Mouse (Mus musculus): ENCODE data around the gene Fam71e1. TPM values are rescaled to one million over a fixed set of nuclear protein-coding genes. Genes with fewer than 3 reads are reported as not detected.
A peak's percentile ranks its signal among the peaks of the same experiment; 100 is the strongest.

The Fam71e1 gene
- polyA plus RNA-seq, 1 experiment, result 0.16 TPM

DNA sequence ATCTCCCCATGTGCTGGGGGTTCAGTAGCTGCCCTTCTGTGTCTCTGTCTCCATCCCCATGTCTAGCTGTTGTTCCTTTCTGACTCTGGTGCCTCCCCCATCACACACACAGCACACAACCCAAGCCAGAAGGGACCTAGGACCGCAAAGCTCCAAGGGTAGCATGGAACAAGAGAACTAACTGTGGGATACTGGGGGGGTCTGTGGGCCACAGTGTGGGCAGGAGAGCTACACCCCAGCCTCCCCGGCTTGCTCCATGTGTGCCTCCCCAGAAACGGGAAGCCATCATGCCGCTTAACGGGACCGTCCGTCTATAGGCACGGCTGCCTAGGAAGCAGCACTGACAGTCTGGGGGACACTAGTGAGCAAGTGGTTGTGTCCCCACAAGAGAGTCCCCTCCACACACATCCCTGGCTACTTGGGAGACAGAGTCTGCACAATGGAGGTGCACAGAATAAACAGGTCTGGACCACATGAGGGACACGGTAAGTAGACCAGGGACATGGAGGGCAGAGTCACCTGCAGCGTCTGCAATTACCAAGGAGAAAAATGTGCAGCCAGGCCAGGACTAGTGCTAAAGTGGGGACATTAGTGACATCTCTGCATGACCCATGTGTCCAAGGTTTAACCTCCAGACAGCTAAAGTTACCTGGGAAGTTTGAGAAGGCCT is 32.7 kb upstream of the Fam71e1 start:
- Histone ChIP-seq H3K27me3 (ENCODE audit: control insufficient read depth) (peaks cover 61% of the 10 kb centered on the region), H3K9me3 (ENCODE audit: control insufficient read depth, low read length) (peaks cover 20% of the 10 kb centered on the region), H3K36me3 (ENCODE audit: control insufficient read depth) (peaks cover 19% of the 10 kb centered on the region), H3K4me3 (replicated peaks) (no peak overlapping the region), H3K4me1 (ENCODE audit: control insufficient read depth) (peaks cover 64% of the 10 kb centered on the region)
- no peak for TF ChIP-seq TAL1 (IDR thresholded peaks at IDR 0.05; ENCODE audit: low read length)
- TF ChIP-seq GATA1 (IDR thresholded peaks at IDR 0.05; ENCODE audit: low read length), result no peak

DNA sequence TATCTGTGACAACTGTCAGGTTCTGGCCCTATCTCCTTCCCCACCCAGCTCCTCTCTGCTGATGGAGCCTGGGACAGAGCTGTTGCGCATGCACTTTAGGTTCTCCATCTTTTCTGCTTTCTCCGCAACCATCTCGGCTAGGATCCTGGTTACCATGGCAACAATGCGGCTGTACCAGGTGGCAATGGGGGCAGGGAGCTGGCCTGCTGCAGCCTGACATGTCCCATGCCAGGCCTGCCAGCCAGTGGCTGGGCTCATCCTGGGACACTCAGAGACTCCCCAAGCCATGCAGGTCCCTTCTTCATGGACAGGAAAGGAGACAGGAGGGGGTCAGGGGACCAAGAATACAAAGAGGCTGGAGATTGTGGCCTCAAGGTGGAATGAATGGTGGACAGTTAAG is 31.9 kb upstream of the Fam71e1 start:
- peaks cover 52% of the 10 kb centered on the region for H3K27me3 ChIP-seq (ENCODE audit: control insufficient read depth)
- TF ChIP-seq GATA1 (IDR thresholded peaks at IDR 0.05; ENCODE audit: low read length), result no peak
- TF ChIP-seq TAL1 (IDR thresholded peaks at IDR 0.05; ENCODE audit: low read length), result no peak

DNA sequence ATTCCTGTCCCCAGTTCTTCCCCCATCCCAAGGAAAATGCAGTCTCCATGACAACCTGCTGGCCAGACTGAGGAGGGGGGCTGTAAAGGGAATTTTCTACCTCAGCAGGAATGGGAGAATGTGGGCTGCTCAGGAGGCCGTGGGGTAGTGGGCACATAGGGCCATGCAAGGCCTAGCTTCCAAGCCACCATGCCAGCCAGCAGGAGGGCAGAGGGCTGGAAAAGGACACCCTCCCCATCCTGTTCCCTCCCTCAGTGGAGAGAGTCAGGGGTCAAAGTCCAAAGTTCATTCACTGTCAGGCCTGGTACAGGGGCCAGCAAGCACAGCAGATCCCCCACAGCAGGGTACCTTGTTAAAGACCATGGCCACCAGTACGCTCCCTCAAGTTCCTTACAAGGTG is 31.3 kb upstream of the Fam71e1 start, which contains the start of gene Aspdh:
Gene Aspdh (plus strand): TSS at position 281 of the 400 bp plus-strand sequence.
- Histone ChIP-seq H3K4me1 (ENCODE audit: control insufficient read depth) (peaks cover 76% of the 10 kb centered on the region), H3K9me3 (ENCODE audit: control insufficient read depth, low read length) (peaks cover 20% of the 10 kb centered on the region), H3K27me3 (ENCODE audit: control insufficient read depth) (peaks cover 46% of the 10 kb centered on the region), H3K4me3 (replicated peaks) (peak within 1 kb of the TSS; percentile 17), H3K36me3 (ENCODE audit: control insufficient read depth) (peaks cover 33% of the 10 kb centered on the region)
- no peak for TF ChIP-seq GATA1 (IDR thresholded peaks at IDR 0.05; ENCODE audit: low read length)
- no peak for TF ChIP-seq TAL1 (IDR thresholded peaks at IDR 0.05; ENCODE audit: low read length)

More for the DNA sequence above, 31.9 kb upstream of the Fam71e1 start:
- Histone ChIP-seq H3K4me1 (ENCODE audit: control insufficient read depth) (peaks cover 71% of the 10 kb centered on the region), H3K4me3 (replicated peaks) (no peak overlapping the region), H3K9me3 (ENCODE audit: control insufficient read depth, low read length) (peaks cover 20% of the 10 kb centered on the region), H3K36me3 (ENCODE audit: control insufficient read depth) (peaks cover 27% of the 10 kb centered on the region)

DNA sequence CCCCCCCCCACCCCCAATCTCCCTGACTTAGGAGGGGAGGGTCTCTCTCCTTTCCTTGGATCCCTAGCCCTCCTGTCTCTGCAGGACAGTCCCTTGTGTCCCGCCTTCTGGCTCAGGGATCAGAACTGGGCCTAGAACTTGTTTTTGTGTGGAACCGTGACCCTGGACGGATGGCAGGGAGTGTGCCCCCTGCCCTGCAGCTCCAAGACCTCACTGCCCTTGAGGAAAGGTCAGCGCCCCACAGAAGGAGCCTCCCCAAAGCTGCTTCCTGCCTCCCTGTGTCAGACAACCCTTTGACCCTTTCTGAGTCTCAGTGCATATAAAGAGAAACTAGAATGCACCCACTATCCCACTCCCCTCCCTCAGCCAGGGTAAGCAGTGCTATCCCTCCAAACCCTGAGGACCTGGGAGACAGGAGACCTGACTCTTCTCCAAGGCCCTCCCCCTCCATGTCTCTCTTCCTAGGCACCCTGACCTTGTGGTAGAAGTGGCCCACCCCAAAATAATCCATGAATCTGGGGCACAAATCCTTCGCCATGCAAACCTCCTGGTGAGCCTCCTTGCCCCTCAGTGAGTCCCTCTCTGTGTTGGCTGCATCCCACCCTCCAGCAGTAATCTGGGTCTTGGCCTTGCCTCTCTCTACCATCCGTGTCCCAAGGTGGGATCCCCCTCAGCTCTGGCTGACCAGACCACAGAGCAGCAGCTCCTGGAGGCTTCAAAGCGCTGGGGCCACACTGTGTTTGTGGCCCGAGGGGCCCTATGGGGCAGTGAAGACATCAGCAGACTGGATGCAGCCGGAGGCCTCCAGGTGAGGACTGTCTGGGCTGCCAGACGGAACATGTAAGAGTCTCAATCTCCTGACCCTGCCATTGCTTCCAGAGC is 30.1 kb upstream of the Fam71e1 start:
- peaks cover 45% of the 10 kb centered on the region for H3K36me3 ChIP-seq (ENCODE audit: control insufficient read depth)
- H3K9me3 ChIP-seq (ENCODE audit: control insufficient read depth, low read length), result peaks cover 14% of the 10 kb centered on the region
- peaks cover 35% of the 10 kb centered on the region for H3K27me3 ChIP-seq (ENCODE audit: control insufficient read depth)
- H3K4me3 ChIP-seq (replicated peaks), result no peak overlapping the region
- no peak for TF ChIP-seq TAL1 (IDR thresholded peaks at IDR 0.05; ENCODE audit: low read length)
- TF ChIP-seq GATA1 (IDR thresholded peaks at IDR 0.05; ENCODE audit: low read length), result no peak
- peaks cover 88% of the 10 kb centered on the region for H3K4me1 ChIP-seq (ENCODE audit: control insufficient read depth)

DNA sequence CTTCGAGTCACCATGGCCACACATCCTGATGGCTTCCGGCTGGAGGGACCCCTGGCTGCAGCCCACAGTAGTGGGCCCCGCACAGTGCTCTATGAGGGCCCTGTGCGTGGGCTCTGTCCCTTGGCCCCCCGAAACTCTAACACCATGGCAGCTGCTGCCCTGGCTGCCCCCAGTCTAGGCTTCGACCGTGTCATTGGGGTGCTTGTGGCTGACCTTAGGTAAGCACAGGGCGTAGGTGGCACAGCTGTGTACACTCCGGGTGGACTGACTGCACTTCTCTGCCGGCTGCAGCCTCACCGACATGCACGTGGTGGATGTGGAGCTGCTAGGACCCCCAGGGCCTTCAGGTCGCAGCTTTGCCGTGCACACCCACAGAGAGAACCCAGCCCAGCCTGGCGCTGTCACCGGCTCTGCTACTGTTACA is 29.5 kb upstream of the Fam71e1 start:
- peaks cover 7% of the 10 kb centered on the region for H3K9me3 ChIP-seq (ENCODE audit: control insufficient read depth, low read length)
- H3K36me3 ChIP-seq (ENCODE audit: control insufficient read depth), result peaks cover 51% of the 10 kb centered on the region
- no peak for TF ChIP-seq TAL1 (IDR thresholded peaks at IDR 0.05; ENCODE audit: low read length)
- no peak for TF ChIP-seq GATA1 (IDR thresholded peaks at IDR 0.05; ENCODE audit: low read length)
- peaks cover 93% of the 10 kb centered on the region for H3K4me1 ChIP-seq (ENCODE audit: control insufficient read depth)
- H3K27me3 ChIP-seq (ENCODE audit: control insufficient read depth), result peaks cover 29% of the 10 kb centered on the region
- H3K4me3 ChIP-seq (replicated peaks), result peak overlapping the region; percentile 81

DNA sequence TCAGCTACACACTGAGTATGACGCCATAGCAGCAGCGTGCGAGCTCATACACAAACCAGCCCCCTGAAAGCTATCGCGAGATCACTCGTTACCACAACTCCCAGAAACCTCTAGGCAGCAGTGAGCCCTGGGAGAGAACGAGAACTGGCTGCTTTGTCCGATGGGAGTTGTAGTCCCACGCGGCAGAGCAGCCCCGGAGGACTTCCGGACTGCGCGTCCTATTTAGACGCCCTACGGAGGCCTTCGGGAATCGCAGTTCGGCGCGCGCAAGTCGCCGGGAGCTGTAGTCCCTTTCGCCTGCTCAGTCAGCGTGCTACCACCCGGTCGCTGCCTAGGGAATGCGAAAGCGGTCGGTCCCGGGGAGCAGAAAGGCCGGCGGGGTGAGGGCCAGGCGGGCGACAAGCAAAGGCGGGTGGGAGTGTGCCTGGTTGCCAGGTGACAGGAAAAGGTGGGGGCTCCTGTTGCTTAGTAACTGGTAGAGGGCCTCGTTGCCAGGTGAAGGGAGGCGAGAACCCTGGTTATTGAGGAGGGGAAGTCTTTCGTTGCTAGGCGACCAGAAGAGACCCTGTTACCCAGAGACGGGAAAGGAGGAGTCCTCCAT is 28.5 kb upstream of the Fam71e1 start, which contains the start of gene Josd2:
Gene Josd2 (plus strand): TSS at position 170 of the 601 bp plus-strand sequence.
- H3K27me3 ChIP-seq (ENCODE audit: control insufficient read depth), result peaks cover 18% of the 10 kb centered on the region
- peaks cover 94% of the 10 kb centered on the region for H3K4me1 ChIP-seq (ENCODE audit: control insufficient read depth)
- H3K9me3 ChIP-seq (ENCODE audit: control insufficient read depth, low read length), result no peaks in the 10 kb centered on the region
- TF ChIP-seq GATA1 (IDR thresholded peaks at IDR 0.05; ENCODE audit: low read length), result no peak
- no peak for TF ChIP-seq TAL1 (IDR thresholded peaks at IDR 0.05; ENCODE audit: low read length)
- peaks cover 58% of the 10 kb centered on the region for H3K36me3 ChIP-seq (ENCODE audit: control insufficient read depth)
- H3K4me3 ChIP-seq (replicated peaks), result peak within 1 kb of the TSS; percentile 81

DNA sequence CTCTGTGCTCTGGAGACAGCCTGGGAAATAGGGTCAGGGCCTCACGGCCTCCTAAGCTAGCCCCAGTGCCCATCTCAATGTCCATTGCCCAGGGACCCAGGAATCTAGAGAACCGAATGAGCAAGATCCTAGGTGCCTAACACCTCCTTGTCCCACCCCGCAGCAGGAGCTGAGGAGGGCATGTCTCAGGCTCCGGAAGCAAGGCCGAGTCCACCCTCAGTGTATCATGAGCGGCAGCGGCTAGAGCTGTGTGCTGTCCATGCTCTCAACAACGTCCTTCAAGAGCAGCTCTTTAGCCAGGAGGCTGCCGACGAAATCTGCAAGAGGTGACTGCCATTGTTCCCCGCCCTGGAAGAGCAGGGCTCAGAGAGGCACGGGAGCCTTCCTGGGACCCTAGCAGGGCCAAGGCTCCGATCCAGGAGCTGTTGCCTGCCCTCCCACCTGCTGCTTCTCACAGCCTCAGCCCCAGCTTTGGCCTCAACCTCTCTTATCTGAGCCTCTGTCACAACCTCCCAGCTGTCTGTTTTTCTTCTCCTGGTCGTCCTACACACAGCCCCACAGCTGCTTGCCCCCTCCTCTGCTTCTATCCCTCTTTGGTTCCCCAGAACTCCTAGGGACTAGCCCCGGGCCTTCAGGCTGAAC is 27.6 kb upstream of the Fam71e1 start:
- H3K27me3 ChIP-seq (ENCODE audit: control insufficient read depth), result peaks cover 13% of the 10 kb centered on the region
- H3K36me3 ChIP-seq (ENCODE audit: control insufficient read depth), result peaks cover 60% of the 10 kb centered on the region
- H3K4me3 ChIP-seq (replicated peaks), result peak overlapping the region; percentile 81
- no peak for TF ChIP-seq TAL1 (IDR thresholded peaks at IDR 0.05; ENCODE audit: low read length)
- 0 out of 2 replicates have a peak, but pooled peaks have one; percentile 12 for TF ChIP-seq GATA1 (IDR thresholded peaks at IDR 0.05; ENCODE audit: low read length)
- no peaks in the 10 kb centered on the region for H3K9me3 ChIP-seq (ENCODE audit: control insufficient read depth, low read length)
- peaks cover 95% of the 10 kb centered on the region for H3K4me1 ChIP-seq (ENCODE audit: control insufficient read depth)

All from erythroblast, embryonic 14.5 days (primary cell).